Mouse (Mus musculus): ENCODE measurements at regions not wholly inside any gene's neighbourhood (a gene's known extent, or its start where the extent isn't known, plus 50 kb on each side); places are given as distances from the start of the nearest gene placed in this dataset.

DNA sequence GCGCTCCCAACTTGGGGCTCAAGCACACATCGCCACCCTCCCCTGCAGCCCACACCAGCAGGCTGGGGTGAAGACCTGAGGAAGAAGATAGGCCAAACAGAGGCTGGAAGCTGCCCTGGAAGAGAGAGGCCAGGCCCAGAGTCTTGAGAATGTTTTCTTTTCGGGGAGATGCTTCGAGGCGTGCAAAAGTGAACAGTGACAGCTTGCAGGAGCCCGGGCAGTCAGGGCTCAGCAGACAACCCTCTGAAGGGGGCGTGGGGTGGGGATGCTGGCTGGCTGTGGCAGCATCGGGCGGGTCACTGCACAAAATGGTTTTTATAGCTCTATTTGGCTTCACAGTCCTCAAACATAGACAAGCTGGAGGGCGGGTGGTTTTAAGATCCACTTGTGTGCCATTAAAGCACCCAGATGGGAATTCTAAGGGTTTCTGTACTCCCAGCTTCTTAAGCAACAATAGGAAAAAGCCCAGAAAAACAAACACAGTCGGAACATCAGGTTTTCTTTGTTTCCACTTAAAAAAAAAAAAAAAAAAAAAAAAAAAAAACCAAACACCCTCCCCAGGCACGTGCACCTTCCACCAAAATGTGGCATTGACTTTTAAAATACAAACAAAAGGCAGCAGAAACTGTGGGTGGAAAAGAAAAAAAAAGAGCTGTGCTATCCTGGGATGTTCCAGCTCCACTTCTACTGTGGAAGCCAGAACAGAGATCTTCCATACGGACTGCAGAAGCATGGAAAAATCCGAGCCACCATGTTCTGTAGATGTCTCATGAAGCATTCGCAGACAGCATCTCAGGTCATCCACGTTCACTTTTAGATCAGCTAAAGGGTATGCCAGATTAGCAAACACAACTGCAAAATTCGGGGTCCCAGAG, 123.5 kb downstream of the Ly86 start:
- DNase-seq (ENCODE audit: low spot score) = no peak

- DNase-seq (ENCODE audit: low spot score) = no peak
Observed at GRCm38 (mm10) chr13:37470230-37470907, 125.4 kb downstream of the Ly86 start.

DNA sequence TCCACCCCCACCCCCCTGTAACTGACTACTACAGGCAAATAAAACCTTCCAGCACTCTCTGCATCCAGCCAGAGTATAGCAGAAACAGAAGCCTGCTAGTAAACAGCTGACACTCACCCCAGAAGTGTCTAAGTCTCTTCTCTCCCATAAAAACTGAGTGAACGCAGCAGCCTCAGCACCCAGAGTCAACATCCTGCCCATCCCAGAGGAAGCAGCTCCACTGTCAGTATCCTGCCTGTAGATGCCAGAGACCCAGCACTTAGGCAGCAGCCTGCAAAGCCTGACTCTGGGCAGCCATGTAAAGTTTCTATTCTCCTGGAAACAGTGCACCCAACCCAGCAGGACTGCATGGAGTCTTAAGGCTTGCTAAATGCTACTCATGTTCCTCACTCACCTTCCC, 128.4 kb downstream of the Ly86 start:
- DNase-seq (ENCODE audit: low spot score) = no peak

GRCm38 (mm10) chr13:37475804-37476203, 130.8 kb downstream of the Ly86 start:
- no peak for DNase-seq (ENCODE audit: low spot score)

- no peak for DNase-seq (ENCODE audit: low spot score)
Observed at GRCm38 (mm10) chr13:37476256-37477053, 131.4 kb downstream of the Ly86 start.

GRCm38 (mm10) chr13:37477342-37477741, 132.3 kb downstream of the Ly86 start:
- DNase-seq (ENCODE audit: low spot score) = no peak

GRCm38 (mm10) chr13:37477749-37478548, 132.9 kb downstream of the Ly86 start:
- DNase-seq (ENCODE audit: low spot score) = peak; percentile 65

DNA sequence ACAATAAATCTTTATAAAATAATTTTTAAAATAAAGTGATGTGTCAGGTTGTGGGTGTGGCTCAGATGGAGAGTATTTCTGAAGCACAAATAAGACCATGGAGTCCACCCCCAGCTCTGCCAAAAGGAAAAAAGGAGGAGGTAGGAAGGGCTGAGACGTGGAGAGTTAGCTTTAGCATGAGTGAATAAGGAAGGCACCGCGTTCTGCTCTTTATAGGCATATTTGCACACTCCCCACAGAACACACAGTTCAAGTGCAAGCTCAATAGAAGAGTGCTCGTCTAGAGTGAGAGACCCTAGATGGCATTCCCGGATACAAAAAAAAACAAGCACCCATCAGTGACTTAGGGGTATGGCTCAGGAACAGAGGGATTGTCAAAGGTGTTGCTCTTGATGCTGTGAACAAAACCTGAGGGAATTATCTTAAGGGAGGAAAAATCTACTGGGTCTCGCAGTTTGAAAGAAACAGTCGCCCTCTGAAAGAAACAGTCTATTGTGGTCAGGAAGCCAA, 134.2 kb downstream of the Ly86 start:
- DNase-seq (ENCODE audit: low spot score) = no peak

- DNase-seq (ENCODE audit: low spot score) = no peak
Observed at GRCm38 (mm10) chr13:37481514-37481913, 136.5 kb downstream of the Ly86 start.

DNA sequence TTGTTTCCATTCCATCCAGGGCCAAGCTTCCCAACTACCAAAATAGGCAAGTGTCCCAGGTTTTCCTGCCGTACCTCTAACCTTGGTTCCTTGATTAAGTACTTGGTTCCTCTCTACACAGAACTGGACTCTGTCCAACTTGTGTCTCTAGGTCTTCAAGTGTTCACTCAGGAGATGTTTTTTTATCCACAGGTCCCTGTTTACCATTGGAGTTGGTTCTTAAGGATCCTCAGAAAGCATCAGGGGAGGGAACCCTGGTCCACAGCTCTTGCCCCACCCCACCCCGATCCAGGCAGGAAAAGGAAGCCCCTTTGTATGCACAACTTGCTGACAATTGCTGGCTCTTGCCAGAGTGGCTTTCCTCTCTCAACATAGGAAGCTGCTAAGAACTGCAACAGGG, 137.0 kb downstream of the Ly86 start:
- no peak for DNase-seq (ENCODE audit: low spot score)

- peak; percentile 67 for DNase-seq (ENCODE audit: low spot score)
Observed at GRCm38 (mm10) chr13:37482589-37482988, 137.6 kb downstream of the Ly86 start.

DNA sequence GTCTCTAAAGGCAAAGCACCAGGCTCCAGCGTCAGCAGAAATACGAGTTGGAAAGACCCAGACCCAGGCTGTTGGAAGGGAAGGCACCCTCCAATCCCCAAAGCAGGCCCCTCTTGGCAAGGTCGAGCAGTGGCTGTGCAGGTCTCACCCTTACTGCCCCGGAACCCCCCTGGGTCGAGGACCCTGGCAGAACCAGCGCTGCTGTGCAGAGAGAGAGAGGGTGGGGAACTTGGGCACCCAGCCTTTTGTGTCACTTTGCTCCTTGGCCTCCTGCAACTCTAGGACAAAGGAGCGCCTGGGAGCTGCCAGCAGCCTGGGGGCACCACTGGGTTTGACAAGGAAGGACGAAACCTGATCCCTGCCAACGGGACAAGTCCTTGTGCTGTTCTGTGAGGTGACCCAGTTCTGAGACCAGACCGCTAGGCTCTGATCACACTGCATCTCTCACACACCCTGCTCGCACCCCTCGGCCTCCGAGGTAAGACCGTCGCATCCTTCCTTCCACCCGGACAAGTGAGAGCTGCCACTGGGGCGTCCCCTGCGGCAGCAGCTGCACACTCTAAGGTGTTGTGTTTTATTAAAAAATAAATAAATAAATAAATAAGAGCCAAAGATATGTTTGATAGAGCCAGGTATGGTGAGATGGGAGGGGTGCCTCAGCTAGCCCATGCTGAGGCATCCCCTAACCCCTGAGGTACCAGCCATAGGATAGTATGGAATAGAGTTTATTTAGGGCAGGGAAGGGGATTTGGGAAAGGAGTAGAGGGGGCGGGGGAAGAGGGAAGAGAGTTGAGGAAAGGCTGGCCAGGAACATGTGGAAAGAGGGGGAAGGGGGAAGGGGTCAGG, 138.2 kb downstream of the Ly86 start:
- DNase-seq (ENCODE audit: low spot score) = no peak

GRCm38 (mm10) chr13:37484631-37485030, 139.6 kb downstream of the Ly86 start:
- DNase-seq (ENCODE audit: low spot score) = no peak

DNA sequence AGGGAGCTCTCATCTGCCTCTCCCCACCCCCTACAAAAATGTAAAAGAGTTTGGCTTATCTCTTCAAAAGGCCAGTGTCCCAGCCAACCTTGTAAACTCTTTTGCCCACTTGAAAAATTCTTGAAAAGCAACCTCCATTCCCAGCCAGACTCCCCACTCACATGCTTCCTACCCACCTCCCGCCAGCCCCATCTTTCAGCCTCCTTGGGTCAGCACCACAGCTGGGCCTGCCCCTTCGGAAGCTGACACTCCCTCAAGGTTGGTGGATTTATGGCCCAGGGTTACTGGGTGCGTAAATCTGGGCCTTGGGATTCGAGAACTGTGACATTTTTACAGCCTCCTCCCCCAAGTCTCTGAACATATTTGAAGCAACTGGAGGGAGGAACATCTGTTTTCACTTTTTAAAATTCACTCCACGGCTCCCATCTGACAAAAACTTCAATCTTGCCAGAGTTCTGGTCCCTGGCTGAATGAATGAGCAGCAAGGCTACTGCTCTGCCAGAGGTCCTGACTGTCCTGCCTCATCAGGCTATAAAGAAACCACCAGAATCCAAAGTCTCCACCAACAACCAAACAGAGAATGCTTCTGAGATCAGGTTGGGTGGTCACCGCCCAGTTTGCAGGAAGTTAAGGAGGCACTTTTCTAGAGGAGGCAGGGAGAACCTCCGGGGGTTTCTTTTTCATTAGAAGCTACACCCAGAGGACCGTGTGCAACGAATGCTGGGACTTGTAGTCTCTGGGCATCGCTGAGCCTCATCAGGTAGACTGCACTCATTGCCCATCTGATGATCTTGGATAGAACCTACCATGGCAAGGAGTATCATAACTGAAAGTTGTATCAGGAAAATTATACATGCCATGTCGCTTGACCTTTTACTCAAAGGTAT, 147.3 kb downstream of the Ly86 start:
- no peak for DNase-seq (ENCODE audit: low spot score)

DNA sequence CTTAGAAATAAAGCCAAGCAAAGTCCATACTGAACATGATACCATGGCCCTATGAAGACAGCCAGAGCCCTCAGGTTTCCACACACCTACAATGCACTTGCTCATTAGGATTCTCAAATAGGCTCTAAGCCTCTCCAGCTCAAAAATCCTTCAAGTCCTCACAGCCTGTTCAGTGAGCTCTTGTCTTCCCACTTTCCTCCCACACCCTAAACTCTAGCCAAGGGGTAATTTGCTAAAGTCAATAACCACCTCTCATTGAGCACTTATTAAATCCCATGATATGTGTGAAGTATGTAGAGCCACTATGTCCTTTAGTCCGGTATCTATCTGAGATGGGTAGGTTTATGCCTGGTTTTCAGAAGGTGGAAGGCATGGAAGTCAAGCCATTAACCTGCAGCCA, 148.3 kb downstream of the Ly86 start:
- DNase-seq (ENCODE audit: low spot score) = no peak

GRCm38 (mm10) chr13:37495272-37495932, 150.4 kb downstream of the Ly86 start:
- no peak for DNase-seq (ENCODE audit: low spot score)

GRCm38 (mm10) chr13:37497986-37498385, 153.0 kb downstream of the Ly86 start:
- DNase-seq (ENCODE audit: low spot score) = no peak

GRCm38 (mm10) chr13:37500668-37501286, 155.8 kb downstream of the Ly86 start:
- DNase-seq (ENCODE audit: low spot score) = no peak

GRCm38 (mm10) chr13:37503449-37503848, 158.4 kb downstream of the Ly86 start:
- no peak for DNase-seq (ENCODE audit: low spot score)

Measured in testis, postnatal 10 days (tissue).